Mouse (Mus musculus): Measurements from ENCODE around the gene Slc7a8. TPM values are rescaled to one million over a fixed set of nuclear protein-coding genes. Genes with fewer than 3 reads are reported as not detected.

Gene Slc7a8
- total RNA-seq, 1 experiment from 2014 or later = 64.6 TPM

DNA sequence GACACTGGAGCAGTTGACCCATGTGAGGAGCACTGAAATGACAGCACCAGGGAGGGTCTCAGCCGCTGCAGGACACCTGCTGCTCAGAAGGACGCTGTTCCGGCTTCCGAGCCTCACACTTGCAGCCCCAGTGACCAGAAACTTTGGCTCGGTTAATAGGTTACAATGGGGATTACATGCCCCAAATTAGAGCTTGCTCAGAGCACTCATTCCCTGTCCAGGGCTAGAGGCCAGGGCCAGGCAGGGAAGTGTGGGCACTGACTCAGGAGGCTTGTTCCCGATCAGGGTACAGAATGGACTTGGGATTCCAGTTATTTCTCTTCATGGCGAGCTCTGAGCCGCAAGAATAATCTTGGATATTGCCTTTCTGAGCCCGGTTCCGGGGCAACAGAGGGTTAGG, 44.1 kb downstream of the Slc7a8 start:
- no peak for DNase-seq

DNA sequence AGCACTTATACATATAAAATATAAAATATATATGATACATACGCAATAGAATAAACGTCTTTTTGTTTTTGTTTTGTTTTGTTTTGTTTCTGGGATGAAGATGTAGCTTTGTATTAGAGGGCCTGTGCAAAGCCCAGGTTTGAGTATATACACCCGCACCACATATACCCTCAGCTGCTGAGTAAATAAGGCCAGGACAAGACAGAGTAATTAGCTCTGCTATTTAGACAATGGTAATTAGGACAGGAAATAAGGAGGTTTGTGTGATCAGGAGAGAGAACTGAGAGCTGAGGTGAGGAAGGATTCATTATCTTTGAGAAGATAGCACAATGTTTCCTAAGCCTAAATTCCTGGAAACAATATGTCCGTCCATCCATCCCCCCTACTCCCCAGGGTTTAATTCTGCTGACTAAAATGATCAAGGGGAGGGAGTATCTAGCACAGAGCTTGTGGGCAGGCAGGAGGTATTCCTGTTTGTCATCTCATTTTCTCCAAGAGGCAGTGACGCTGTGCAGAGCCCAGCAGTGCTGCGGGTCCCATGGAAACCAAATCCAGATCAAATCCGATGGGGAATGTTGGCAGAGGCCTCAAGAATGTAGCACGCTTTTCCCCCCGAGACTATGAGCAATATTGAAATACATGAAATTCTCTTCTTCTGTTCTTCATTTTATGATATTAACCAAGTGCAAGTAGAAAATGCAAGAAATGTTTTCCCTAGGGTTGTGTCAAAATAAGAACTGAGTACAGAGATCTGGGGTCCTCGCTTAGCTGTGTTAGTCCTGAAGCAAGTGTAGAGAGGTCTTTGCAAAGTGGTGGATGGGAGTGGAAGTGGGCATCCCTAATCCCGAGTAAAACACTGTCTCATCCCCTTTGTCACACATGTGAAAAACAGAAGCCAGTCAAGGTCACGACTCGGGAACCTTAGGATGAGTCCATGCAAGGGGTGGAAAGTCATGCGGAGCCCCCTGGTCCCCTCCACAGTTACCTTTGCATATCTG, 44.9 kb downstream of the Slc7a8 start:
- no peak for DNase-seq

- no peak for DNase-seq
Measured at GRCm38 (mm10) chr14:54735221-54735620, 46.5 kb downstream of the Slc7a8 start.

- DNase-seq = no peak
Measured at GRCm38 (mm10) chr14:54734004-54734403, 47.7 kb downstream of the Slc7a8 start.

DNA sequence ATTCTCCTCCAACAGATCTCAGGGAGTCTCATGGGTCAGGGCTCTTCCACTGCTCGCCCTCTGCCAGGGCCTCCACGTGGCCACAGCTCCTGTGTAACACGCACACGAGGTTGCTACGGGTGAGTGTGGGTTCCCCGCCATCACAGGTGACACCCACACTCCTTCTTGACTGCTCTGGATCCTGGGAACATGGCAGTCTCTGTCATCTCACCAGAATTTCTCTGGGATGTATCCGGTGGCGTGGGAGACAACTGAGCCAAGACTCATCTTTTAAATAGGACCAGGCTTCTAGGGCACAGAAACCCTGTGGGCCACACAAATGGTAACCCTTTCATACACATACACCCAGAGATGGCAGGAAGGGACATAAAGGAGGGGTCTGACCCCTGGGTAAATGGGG, 49.5 kb downstream of the Slc7a8 start:
- DNase-seq = no peak

- DNase-seq = no peak
Measured at GRCm38 (mm10) chr14:54730305-54730704, 51.4 kb downstream of the Slc7a8 start.

DNA sequence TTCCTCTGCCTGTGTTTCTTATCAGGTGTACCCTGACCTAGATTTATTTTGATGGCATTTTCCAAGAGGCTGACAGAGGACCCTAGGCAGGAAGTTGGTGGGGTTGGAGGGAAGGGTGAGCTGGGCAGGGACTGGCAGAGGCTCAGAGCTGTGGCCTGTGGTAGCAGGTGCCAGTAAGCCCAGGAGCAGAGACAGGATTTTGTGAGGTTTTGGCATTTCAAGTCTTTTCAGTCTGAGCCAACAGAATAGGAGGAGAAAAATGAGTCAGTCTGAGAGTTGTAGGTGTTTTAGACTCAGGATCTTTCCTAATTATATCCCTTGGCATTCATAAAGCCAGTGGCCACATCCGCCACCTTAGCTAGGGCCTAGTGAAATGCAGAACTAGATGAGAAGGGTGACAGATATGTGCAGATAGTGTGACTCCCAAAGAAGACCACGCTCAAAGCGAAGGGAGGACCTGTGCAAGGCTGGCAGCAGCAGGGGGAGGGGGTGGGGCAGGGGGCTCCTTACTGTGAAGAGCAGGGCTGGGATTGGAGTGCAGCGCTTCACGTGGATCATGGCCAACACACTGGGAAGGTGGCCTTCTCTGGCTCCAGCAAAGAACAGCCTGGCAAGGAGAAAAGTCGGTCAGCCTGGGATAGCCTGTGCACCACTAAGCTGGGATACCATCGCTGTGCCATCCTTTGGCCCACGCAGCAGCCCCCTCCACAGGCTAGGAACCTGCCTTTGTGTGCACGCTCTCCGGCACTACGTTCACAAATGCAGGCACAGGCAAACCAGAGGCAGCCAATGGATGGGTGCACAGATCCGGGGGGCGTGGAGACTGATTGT, 52.7 kb downstream of the Slc7a8 start:
- DNase-seq = no peak

GRCm38 (mm10) chr14:54727565-54727964, 54.2 kb downstream of the Slc7a8 start:
- DNase-seq = no peak

- DNase-seq = no peak
Measured at GRCm38 (mm10) chr14:54724049-54724448, 57.7 kb downstream of the Slc7a8 start.

DNA sequence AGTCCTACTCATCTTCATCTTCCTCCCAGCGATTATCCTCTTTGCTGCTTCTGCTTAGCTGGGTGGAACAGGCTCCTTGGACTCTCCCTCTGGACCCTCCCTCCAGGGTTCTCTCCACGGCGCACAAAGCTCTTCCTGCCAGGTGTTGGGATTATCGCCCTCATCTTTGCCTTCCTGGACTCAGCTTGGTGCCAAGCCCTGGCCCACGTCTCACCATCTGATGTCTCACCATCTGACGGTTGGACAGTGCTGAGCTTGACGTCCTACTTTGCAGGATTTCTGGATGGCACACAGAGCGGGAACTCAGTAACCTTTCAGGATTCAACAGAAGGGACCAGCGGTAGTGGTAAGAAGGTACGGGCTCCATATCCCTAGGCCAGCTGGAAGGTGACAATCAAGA, 60.0 kb downstream of the Slc7a8 start:
- DNase-seq = no peak

DNA sequence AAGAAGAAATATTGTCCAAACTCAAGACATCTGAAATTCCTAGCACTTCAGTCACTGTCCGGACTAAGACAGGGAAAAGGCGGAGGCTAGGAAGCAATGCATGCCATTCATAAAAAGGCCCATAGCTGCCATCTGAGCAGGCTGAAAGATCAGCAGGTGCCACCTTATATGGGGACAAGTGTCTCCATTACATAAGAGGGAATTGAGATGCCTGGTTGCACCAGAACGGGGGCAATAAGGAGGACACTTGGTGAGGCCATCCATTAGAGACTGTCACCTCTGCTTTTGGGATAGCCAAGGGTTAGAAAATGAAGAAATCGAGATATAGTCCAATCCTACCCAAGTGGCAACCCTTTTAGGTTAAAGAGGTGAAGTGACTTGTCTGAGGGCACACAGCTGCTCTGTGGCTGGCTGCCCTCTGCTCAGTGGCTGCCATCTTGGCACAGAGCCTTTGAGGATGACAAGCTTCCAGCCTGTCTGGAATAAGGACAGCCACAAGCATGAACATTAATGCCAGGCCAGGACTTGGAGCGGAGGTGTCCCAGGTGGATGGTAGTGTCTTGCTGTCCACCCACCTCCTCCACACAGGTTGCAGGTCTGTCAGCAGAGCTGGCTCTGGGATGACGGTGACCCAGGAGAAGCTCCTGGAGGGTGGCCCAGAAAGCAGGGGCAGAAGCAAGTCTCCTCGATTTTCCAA, 60.9 kb downstream of the Slc7a8 start:
- DNase-seq = peak; percentile 33

DNA sequence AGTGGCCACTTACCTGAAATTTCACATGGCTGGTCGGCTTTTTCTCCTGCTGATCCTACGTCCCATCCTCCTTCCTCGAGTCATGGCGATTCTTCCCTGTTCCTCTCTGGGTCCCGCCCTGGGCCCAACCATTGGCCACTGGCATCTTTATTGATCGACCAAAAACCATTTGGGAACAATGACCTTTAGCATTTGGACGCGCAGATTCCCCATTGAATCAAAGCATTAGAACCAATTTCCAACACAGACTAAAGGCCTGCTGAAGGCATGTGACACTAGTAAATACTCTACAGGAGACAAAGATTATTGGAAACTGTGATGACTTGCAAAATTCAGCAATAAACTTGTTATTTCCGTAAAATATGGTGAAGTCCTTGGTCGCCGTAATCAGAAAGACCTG, 61.7 kb downstream of the Slc7a8 start:
- no peak for DNase-seq

DNA sequence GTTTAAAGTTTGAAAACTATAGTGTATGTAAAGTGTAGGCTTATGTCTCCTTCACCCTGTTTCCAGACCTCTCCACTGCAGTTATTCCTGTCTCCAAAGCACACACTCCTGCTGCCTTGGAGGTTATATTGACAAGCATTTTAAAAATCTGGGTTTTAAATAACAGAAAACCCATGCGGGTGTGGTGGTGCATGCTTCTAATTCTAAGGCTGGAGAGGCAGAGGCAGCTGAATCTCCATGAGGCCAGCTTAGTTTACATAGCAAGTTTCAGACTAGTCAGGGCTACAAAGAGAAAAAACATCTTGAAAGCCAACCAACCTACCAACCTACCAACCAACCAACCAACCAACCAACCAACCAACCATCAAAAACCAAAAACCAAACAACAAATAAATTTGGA, 66.3 kb downstream of the Slc7a8 start:
- DNase-seq = no peak

DNA sequence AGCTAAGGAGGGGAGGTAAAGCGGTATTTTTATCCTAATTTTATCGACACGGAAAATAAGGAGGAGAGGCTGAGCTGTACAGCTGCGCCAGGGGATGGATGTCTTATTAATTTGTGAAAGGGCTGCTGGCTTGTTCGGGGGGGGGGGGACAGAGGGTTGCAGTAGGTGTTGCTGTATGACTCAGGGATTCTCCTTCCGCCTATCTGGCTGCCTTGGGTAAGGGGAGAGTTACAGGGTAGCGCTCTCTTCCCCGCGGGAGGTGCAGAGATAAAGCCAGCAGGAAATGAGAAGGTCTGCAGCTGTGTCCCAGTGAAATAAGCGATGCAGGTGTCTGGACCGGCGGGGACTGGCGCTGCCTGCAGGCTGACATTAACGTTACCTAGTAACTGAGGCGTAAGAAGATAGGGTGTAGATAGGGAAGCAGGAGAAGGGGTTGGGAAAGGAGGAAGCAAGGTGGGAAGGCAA, 67.1 kb downstream of the Slc7a8 start:
- no peak for DNase-seq

- DNase-seq = peak; percentile 35
Measured at GRCm38 (mm10) chr14:54714121-54714520, 67.6 kb downstream of the Slc7a8 start.

DNA sequence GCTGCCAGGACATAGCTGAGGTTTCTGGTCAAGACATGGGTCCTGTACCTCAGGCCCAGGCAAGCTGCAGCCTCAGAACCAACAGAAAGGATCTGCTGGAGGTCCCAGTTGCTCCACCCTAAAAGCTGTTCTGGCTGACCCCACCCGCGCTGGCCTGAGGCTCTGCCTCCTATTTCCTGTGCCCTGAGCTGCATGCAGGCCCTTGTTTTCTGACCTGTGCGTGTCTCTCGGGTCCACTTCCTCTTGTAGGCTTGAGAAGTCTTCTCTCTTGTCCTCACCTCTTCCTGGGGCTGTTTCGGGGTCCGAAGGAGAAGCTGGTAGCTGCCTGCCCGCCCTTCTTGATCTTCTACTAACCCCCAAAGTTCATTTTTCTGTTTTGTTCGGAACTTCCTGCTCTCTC, 68.9 kb downstream of the Slc7a8 start:
- DNase-seq = no peak

DNA sequence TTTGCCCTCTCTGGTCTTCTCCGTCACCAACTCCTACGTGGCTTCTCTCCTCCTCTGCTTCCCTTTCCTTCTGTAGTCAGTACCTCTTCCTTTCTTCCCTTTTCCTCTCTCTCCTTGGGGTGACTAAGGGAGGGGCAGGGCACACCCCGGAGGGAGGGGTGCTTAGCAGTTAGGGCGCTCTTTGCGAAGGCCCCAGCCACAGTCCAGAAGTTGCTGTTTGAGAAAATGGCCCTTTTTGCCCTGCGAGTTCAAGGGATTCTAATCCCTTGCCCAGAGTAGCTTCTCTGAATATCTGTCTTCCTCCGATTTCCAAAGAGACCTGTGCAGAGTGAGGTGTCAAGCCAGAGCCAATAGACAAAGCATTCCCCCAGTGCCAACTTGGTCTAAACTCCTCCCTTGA, 69.7 kb downstream of the Slc7a8 start, which contains the start of gene Cebpe:
Cebpe (minus strand) TSS at position 101 of the 400 bp plus-strand sequence.
- no peak for DNase-seq

- no peak for DNase-seq
Measured at GRCm38 (mm10) chr14:54709054-54709453, 72.7 kb downstream of the Slc7a8 start.

- no peak for DNase-seq
Measured at GRCm38 (mm10) chr14:54706589-54707320, 75.0 kb downstream of the Slc7a8 start.

GRCm38 (mm10) chr14:54705844-54706243, 75.9 kb downstream of the Slc7a8 start:
- DNase-seq = no peak

DNA sequence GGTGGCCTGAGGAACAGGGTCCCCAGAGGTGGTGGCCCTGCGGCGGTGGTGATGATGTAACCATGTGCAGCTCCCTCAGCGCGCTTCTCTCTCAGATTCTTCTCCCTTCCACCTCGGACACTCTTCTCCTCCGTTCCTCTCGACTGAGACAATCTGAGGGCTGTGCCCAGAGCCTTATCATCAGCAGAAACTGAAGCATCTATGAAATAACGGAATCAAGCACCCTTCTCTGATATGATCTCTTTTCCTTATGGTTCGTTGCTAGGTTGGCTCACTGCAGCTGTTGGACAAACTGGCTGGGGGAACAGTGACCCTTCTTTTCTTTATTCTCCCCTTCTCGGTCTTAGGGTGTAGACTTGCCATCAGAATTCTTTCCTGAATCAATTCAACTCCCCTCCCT, 78.5 kb downstream of the Slc7a8 start:
- DNase-seq = no peak

DNA sequence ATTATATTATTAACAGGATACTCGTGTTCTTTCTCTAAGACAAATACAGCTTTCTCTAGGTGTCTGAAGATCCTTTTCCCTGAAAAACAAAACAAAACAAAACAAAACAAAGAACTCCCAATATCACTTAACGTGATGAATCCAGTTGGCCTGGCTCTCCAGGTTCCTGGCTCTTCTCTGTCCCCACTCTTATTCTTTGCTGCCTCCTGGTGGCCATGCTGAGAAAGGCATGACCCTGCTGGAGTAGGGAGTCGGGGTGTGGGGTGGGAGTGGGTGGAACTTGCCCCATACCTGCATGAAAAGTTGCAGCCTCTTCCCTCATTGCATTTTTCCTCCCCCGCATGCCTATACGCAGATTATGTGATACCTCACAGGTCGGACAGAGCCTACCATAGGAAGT, 80.4 kb downstream of the Slc7a8 start:
- peak; percentile 78 for DNase-seq
